Mouse (Mus musculus) layer of hippocampus, postnatal 14 days (tissue): Measurements from ENCODE around the gene Armc8. TPM values are rescaled to one million over a fixed set of nuclear protein-coding genes. Genes with fewer than 3 reads are reported as not detected.

ENCODE experiments used
- DNase-seq, 2 experiments: peaks; one replicate each; pipeline ENCODE4 v3.0.0; 2021 to 2022; ENCODE audit warnings: low spot score in 2 of 2, mixed read lengths in 1 of 2
- total RNA-seq, 2 experiments: library from RNA; stranded (reverse); gene quantifications; 2 replicates each; pipeline ENCODE4 v1.2.3; 2021

Gene Armc8
- total RNA-seq, 2 experiments from 2014 or later, result 53.3 to 53.7 TPM

- DNase-seq, result peak in 1 of 2 experiments; percentile 68
These were observed 118.6 kb downstream of the Armc8 start for GRCm38 (mm10) chr9:99449886-99450647.

DNA sequence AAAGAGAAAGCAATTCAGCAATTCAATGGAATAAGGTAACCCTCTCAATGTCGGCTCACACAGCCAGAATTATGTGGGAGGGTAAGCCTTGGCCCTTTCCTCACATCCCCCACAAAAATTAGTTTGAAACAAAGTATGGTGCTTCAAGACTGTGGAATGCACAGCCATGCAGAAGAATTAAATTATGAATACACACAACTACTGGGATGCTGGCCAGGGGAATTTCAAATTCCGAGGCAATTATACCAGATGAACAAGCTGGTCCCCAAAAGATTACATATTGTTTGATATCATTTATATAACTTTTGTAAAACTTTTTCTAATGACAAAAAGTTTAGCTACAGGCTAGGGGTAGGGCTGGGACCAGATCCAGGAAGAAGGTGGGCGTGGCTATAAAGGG is 121.4 kb downstream of the Armc8 start:
- peak in 1 of 2 experiments; percentile 62 for DNase-seq

DNA sequence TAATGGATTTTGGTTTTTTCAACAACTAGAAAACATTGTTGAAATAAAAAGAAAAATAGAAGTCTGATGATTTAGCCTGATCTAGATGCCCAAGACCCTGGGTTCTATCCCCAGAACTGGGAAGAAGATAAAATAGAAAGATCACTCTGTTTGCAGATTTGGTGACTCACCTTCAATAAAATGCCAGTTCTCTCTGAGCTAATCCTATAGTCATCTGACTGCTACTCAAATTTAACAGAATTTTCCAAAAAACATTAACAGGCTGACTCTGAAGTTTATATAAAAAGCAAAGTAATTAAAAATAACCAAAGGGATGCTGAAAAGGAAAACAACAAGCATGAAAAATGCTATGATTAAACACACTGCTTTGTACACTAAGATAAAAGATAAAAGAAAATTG is 122.4 kb downstream of the Armc8 start:
- no peak for DNase-seq

- no peak for DNase-seq
These were observed 124.0 kb downstream of the Armc8 start for GRCm38 (mm10) chr9:99444590-99445178.

DNA sequence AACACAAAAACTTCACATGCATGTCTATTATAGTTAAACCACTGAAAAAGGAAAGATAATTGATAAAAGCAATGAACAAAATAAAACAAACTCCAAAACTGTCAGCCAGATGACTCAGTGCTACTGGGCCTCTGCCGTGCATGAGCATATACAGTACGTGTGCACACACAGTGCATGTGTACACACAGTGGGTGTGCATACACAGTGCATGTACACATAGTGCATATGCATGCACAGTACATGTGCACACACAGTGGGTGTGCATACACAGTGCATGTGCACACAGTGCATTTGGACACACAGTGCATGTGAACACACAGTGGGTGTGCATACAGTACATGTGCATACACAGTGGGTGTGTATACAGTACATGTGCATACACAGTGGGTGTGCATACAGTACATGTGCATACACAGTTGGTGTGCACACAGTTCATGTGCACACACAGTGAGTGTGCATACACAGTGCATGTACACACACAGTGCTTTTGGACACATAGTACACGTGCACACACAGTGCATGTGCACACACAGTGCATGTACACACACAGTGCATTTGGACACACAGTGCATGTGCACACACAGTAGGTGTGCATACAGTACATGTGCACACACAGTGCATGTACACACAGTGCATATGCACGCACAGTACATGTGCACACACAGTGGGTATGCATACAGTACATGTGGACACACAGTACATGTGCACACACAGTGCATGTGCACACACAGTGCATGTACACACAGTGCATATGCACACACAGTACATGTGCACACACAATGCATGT is 126.9 kb downstream of the Armc8 start:
- no peak for DNase-seq

DNA sequence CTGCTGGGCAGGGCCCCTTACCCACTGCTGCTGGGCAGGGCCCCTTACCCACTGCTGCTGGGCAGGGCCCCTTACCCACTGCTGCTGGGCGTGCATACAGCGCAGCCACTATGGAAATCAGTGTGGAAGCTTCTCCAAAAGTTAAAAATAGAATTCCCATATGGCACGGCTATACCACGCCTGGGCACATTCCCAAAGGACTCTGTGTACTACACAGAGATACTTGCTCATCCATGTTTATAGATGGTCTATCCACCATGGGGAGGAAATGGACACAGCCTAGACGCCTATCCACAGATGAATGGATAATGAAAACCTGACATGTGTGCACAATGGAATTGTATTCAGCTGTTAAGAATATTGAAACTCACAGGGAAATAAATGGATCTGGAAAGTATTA is 127.8 kb downstream of the Armc8 start:
- no peak for DNase-seq

DNA sequence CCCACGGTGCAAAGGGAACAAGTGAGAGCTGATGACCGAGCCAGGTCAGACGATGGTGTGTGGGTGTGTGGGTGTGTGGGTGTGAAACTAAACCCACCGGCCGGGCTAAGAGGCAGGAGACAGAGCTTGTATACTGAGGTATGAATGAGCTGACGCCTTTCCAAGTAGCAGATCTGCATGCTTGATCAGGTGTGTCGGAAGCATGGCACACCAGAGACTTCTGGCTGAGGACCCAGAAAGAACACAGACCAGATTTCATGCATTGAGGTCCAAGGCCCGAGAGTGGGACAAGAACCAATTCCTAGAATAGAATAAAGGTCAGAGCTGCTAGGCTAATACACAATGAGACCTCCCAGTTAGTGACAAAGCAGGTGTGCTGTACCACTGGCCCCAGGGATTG is 129.6 kb downstream of the Armc8 start:
- no peak for DNase-seq

DNA sequence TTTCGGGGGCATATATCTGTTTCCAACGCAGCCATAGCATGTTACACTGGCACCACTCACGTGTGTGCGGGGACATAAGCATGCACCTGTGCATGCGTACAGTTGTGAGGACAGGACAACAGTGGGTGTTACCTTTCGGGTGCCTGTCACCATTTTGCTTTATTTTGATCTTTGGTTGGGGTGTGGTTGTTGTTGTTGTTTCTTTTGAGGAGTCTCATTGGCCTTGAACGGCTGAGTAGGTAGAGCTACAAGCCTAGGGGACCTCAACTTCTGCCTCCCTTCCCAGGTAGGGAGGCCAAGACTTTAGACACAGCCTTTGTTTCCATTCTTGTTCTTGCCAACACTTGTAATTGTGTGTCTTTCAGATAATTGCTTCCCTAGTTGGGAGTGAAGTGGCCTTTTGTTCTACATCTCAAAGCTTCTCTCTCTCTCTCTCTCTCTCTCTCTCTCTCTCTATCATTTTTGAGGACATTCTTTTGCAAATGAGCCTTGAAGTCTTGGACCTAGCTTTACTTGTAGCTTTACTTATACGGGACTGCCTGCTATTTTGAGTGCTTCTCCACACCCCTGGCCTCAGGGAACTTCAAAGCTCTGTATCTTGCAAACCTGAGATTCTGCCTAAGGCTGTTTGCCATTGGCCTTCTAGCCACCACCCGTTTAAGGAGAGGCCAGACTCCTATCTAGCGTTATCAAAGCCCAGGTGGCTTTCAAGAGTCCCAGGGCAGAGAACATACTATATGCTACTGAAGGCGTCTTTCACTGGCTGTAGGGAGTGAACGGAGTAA is 130.7 kb downstream of the Armc8 start:
- DNase-seq, result no peak

DNA sequence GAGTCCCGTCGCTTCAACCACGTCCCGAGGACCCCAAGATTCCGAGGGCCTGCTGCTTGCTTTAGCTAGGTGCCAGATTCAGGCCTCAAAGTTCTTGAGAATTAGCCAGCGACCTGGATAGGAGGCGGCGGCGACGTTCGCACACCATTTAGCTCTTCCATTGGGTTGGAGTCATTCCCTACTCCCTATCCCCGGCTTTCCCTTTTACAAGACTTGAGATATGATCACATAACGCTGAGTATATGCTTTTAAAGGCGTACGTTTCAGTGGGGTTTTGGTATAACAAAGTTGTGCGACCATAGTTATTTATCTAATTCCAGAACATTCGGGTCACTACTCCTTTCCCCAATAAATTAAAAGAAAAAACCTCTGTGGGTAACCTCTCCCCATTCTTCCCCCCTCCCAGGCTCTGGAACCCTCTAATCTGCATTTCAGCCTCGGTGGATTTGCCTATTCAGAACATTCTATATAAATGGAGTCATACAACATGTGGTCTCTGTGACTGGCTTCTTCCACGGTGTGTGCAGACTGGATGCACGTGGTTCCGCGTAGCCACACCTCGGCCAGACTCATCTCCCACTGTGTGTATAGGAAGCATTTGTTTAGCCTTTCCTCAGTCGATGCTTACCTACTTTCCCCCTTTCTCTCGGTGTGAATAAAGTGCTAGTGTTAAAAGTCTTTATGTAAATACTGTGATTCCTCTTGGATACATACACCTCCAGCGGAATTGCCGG is 131.5 kb downstream of the Armc8 start, which contains the start of gene Mras:
Gene Mras, minus strand, starts transcription at position 351 of the 734 bp plus-strand sequence.
- no peak for DNase-seq

DNA sequence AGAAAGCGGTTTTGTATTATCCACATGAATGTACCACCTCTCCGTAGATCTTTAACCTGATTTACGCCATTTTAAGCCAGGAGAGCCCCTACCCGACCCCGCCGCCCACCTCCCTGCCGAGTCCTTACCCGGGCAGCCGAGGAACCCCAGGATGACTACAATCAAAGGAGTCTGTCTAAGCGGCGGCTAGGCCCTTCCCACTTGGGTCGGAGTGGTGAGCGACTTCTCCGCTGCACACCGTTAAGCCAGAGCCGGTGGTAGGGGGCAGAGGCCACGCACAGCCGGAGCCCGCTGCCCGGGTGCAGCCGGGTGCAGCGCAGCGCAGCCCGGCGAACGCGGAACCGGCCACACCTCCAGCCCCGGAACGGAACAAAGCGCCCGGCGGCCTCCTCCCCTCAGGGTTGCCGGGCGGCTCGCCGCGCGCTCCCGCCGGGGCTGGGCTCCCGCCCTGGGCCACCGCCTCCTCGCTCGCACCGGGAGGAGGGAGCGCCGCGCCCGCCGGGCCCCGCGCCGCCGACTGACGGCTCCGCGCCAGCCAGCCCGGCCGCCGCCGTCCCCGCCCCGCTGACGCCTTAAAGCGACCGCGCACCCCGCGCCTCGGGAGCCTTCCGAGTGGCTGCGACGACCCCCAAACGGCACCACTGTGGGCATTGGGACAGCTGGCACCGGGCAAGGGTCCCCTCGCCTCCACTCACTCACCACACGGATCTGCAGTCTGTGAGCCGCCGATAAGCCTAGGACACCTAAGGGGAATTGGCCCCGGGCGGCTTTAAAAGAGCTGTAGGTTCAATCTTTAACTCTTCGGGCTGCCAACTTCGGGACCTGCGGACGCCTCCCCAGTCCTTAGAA is 132.3 kb downstream of the Armc8 start:
- peak; percentile 74 to 82 for DNase-seq

GRCm38 (mm10) chr9:99435619-99436181 is 133.0 kb downstream of the Armc8 start:
- DNase-seq, result peak; percentile 67 to 69

- DNase-seq, result no peak
These were observed 133.6 kb downstream of the Armc8 start for GRCm38 (mm10) chr9:99434892-99435618.

GRCm38 (mm10) chr9:99432478-99432877 is 136.2 kb downstream of the Armc8 start:
- DNase-seq, result no peak

DNA sequence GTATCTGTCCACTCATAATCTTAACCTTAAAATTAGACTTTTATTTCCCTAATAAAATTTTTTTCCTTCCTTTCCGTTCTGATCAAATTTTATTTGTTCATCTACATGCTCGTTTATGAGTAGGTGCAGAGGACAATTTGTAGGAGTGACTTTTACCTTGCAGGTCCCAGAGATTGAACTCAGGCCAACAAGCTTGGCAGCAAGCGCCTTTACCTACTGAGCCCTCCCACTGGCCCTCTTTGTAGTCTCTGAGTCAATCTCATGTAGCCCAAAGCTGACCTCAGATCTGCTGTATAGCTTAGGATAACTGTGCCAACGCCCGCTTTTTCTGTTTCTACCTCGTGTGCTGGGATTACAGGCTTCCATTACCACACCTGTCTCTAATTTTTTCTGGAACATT is 136.7 kb downstream of the Armc8 start:
- no peak for DNase-seq

DNA sequence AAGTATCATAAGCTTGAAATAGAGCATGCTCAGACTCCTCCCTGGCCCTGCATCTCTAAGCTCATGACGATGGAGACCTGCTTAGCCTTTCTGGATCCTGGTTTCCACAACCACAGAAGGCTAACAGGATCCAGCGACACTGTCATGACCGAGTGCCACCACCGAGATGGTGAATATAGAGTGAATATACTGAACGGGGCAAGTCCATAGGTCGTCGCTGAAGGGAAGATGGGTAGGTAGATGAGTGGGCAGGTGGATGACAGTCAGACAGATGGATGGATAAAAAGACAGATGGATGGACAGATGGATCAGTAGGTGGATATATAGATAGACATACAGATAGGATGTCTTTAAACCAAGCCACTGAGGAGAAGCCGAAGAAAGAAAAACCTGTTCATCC is 137.4 kb downstream of the Armc8 start:
- no peak for DNase-seq

- no peak for DNase-seq
These were observed 137.9 kb downstream of the Armc8 start for GRCm38 (mm10) chr9:99430806-99431205.

DNA sequence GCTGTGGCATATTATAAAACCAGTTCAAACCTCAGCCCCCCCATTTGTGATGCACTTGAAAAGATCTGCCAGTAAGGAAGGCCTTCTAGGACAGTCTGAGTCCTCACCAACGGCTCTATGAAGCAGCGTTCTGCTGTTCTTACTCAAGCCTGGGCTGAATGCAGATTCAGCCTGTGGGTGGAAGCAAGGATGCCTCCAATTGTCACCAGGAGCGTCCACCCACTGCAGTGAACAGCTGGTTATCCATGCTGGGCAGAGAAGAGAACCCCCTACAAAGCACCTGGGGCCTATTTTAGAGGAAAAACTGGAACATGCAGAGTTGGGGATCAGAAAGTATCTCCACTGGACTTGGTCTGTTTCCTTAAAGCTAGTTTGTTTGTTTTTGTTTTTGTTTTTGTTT is 138.9 kb downstream of the Armc8 start:
- DNase-seq, result no peak

DNA sequence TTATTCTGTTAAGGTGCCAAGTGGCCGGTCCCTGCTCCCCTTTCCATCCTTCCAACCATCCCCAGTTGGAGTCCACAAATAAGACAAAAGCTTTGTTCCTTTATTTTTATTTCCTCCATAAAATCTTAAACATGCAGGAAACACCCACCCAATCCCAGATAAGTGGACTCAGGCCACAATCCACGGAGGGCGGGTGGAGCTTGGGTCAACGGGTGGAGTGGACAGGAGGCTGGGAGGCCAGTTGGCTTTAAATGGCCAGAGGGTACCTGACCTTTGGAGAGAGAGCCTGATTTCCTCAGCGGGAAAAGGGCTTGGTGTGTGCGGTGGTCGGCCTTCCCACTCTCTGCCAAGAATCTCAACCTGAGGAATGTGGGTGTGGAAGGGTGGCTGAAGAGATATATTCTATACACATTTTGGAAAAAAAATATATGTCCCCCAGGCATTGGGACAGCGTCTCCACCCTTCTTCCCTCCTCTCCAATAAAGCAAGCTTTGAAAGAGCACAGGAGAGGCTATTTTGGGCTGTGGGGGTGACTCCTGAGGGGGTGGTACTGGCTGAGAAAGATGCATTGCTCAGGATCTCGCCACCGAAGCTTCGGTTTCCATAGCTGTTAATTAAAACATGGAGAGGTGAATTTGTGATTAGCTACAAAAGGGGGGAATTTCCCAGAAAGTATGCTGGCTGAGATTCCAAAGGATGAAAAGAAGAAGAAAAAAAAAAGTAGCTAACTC is 139.9 kb downstream of the Armc8 start:
- no peak for DNase-seq
